Mouse (Mus musculus) G1E (cell line): ENCODE measurements around the gene Sin3b.

Experiments used
- CTCF ChIP-seq: IDR thresholded peaks from 2 replicates; pipeline ENCODE4 v1.5.1; 2012; ENCODE audit warnings: low read depth, low read length, inconsistent platforms, mixed read lengths
- GATA1 ChIP-seq: IDR thresholded peaks from 2 replicates; pipeline ENCODE4 v1.6.1; 2012; ENCODE audit warnings: borderline replicate concordance, low read length, inconsistent platforms, mixed read lengths
- GATA2 ChIP-seq: IDR thresholded peaks from 2 replicates; pipeline ENCODE4 v1.6.1; 2012; ENCODE audit warnings: low read depth, low read length, inconsistent platforms, borderline replicate concordance
- POLR2AphosphoS5 ChIP-seq: IDR thresholded peaks from 2 replicates; pipeline ENCODE4 v1.6.1; 2012; ENCODE audit warnings: low read depth, low read length, inconsistent platforms; ENCODE audit not compliant: insufficient replicate concordance
- TAL1 ChIP-seq: conservative IDR thresholded peaks from 2 replicates; pipeline ENCODE4 v1.6.1; 2012; ENCODE audit warnings: low read depth, low read length, inconsistent platforms, mixed read lengths

DNA sequence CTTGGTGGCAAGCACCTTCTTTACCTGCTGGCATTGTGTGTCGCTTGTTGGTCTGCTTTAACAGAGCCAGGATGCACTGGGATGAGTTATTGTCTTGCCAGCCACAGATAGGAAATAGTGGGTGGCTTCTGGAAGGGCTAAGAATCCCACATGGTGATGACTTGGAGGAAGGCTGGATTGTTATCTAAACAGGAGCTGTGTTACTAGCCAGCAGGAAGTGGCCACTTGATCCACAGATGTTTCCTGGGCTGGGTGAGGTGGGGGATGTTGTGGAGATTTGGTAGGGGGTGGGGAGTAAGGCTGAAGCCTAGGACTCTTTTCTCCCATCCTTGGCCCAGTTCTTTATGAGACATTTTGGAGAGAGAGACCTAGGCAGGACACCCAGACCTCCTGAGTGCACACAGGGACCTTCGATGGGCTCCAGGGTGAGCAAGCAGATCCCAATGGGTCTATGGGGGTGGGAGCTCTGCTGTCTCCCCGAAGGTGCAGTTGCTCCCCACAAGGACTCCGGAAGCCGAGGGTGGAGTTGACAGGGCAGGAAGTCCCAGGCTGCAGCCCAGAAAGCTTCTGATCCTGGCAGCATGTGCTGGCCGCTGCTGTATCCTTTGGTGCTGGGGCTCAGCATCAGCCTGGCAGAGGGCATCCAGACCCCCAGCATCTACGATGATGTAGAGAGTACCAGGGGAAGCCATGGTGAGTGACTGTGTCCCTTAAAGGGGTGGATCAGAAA is 38.4 kb downstream of the Sin3b start, which contains the start of gene F2rl3:
- TF ChIP-seq CTCF (no peak), TAL1 (no peak), GATA1 (no peak), GATA2 (no peak), POLR2AphosphoS5 (no peak)
